Mouse (Mus musculus): ENCODE data around the gene Rgs13. TPM values are rescaled to one million over a fixed set of nuclear protein-coding genes. Genes with fewer than 3 reads are reported as not detected.

The Rgs13 gene
- polyA plus RNA-seq, 1 experiment from 2014 or later = not detected

DNA sequence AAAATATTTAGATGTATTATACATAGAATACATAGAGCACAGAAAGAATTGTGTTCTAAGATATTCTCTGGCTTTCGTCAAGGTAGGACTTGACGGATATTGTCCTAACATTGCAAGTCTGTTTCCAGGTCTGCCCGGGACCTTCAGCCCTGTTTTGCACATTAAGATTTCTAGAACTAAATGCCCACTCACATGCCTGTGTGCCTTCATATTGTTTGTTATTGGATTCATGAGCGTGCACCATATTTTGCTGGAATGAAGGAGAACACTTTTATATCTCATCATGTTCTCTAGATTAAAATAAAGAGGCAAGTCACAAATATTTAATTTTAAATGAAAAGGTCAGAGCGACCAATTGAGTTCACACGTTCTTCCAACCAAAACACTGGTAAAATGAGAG lies 2.4 kb downstream of the Rgs13 start:
- Histone ChIP-seq H3K27me3 (ENCODE audit: control insufficient read depth, insufficient read depth, low read length) (no peaks in the 10 kb centered on the region), H3K36me3 (ENCODE audit: control insufficient read depth, insufficient read depth, low read length) (no peaks in the 10 kb centered on the region), H3K9me3 (ENCODE audit: control insufficient read depth, low read length) (no peaks in the 10 kb centered on the region), H3K9ac (ENCODE audit: low read length) (no peak overlapping the region), H3K4me2 (ENCODE audit: low read length) (no peak overlapping the region), H3K4me3 (ENCODE audit: control insufficient read depth in 1 of 2, insufficient read depth in 1 of 2, low read depth in 1 of 2, low read length in 2 of 2) (no peak overlapping the region), H3K27ac (replicated peaks in 1 of 2; ENCODE audit: control insufficient read depth in 1 of 2, insufficient read depth in 1 of 2, low read depth in 2 of 2, low read length in 2 of 2) (no peak overlapping the region), H3K4me1 (ENCODE audit: control insufficient read depth in 2 of 2, insufficient read depth in 2 of 2, low read length in 2 of 2) (no peaks in the 10 kb centered on the region)
- 82% methylated on average over 6 of the region's 6 CpGs for WGBS
- ATAC-seq (ENCODE audit: insufficient number of reproducible peaks, insufficient read depth, low FRiP score, low read depth) = no peak

DNA sequence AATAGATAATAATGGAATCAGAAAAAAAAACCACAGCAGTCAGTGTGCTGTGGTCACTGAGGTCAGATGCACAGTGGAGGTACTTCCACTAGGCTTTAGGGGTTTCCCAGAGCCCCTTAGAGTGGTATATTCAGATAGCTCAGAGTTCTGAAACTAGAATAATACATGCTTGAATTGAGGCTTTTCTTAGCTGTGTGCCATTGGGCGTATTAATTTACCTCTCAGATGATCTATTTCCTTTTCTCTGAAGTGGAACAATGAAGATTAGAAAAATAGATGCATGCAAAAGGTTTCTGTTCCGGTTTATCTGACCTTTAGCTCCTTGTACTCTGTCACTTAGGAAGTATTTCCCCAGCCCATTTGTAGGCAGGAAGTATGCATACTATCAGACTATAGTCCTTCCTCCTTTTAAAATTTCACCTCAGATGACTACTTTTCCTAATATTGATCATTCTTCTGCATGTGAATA lies 3.6 kb downstream of the Rgs13 start:
- no peaks in the 10 kb centered on the region for H3K9me3 ChIP-seq (ENCODE audit: control insufficient read depth, low read length)
- no peak overlapping the region for H3K4me3 ChIP-seq (ENCODE audit: control insufficient read depth in 1 of 2, insufficient read depth in 1 of 2, low read depth in 1 of 2, low read length in 2 of 2)
- no peak overlapping the region for H3K9ac ChIP-seq (ENCODE audit: low read length)
- H3K27ac ChIP-seq (replicated peaks in 1 of 2; ENCODE audit: control insufficient read depth in 1 of 2, insufficient read depth in 1 of 2, low read depth in 2 of 2, low read length in 2 of 2) = no peak overlapping the region
- H3K27me3 ChIP-seq (ENCODE audit: control insufficient read depth, insufficient read depth, low read length) = no peaks in the 10 kb centered on the region
- WGBS = 58% methylated on average over 2 of the region's 2 CpGs
- H3K4me1 ChIP-seq (ENCODE audit: control insufficient read depth in 2 of 2, insufficient read depth in 2 of 2, low read length in 2 of 2) = no peaks in the 10 kb centered on the region
- no peak overlapping the region for H3K4me2 ChIP-seq (ENCODE audit: low read length)
- ATAC-seq (ENCODE audit: insufficient number of reproducible peaks, insufficient read depth, low FRiP score, low read depth) = no peak
- no peaks in the 10 kb centered on the region for H3K36me3 ChIP-seq (ENCODE audit: control insufficient read depth, insufficient read depth, low read length)

DNA sequence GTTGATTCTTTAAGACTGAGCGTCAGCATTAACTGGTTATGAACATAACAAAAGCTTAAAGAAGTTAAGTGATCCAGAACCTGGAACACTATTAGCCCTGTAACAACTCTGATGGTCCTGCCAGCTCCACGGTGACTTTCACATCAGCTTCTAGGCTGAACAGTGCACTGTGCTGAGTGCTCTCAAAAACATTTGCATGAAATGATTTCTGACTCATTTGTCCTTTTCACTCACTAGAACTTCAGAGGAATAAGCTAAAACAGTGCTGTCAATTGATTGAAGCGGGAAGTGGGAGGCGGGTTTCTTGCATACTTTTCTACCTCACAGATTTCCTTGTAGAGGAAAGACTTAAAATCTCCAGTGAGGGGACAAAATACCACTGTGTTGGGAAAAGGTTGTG lies 8.3 kb downstream of the Rgs13 start:
- no peaks in the 10 kb centered on the region for H3K36me3 ChIP-seq (ENCODE audit: control insufficient read depth, insufficient read depth, low read length)
- H3K4me3 ChIP-seq (ENCODE audit: control insufficient read depth in 1 of 2, insufficient read depth in 1 of 2, low read depth in 1 of 2, low read length in 2 of 2) = no peak overlapping the region

DNA sequence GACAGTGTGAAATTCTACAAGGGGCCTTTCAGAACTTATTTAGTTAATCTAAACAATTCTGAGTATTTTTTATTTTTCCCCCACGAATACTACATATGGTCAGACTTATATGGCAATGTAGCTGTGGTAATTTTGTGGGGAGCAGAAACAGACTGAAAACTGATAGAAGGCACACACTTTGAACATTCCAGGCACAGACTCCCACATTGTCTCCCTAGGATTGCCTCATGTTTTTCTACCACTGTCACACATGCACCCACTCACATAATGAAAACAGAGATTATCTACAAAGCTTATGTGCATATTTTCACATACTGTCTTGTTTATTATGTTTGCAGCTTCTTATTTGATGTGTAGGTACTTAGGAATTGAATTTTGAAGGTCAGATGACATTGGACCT lies 9.4 kb downstream of the Rgs13 start:
- no peak overlapping the region for H3K4me3 ChIP-seq (ENCODE audit: control insufficient read depth in 1 of 2, insufficient read depth in 1 of 2, low read depth in 1 of 2, low read length in 2 of 2)
- no peak overlapping the region for H3K27ac ChIP-seq (replicated peaks in 1 of 2; ENCODE audit: control insufficient read depth in 1 of 2, insufficient read depth in 1 of 2, low read depth in 2 of 2, low read length in 2 of 2)
- no peaks in the 10 kb centered on the region for H3K4me1 ChIP-seq (ENCODE audit: control insufficient read depth in 2 of 2, insufficient read depth in 2 of 2, low read length in 2 of 2)
- H3K4me2 ChIP-seq (ENCODE audit: low read length) = no peak overlapping the region
- H3K36me3 ChIP-seq (ENCODE audit: control insufficient read depth, insufficient read depth, low read length) = no peaks in the 10 kb centered on the region
- no peak for ATAC-seq (ENCODE audit: insufficient number of reproducible peaks, insufficient read depth, low FRiP score, low read depth)
- WGBS = 57% methylated on average over 1 of the region's 1 CpGs
- H3K27me3 ChIP-seq (ENCODE audit: control insufficient read depth, insufficient read depth, low read length) = no peaks in the 10 kb centered on the region
- no peaks in the 10 kb centered on the region for H3K9me3 ChIP-seq (ENCODE audit: control insufficient read depth, low read length)
- no peak overlapping the region for H3K9ac ChIP-seq (ENCODE audit: low read length)

More for the DNA sequence above, 8.3 kb downstream of the Rgs13 start:
- Histone ChIP-seq H3K27ac (replicated peaks in 1 of 2; ENCODE audit: control insufficient read depth in 1 of 2, insufficient read depth in 1 of 2, low read depth in 2 of 2, low read length in 2 of 2) (no peak overlapping the region), H3K9ac (ENCODE audit: low read length) (no peak overlapping the region), H3K9me3 (ENCODE audit: control insufficient read depth, low read length) (no peaks in the 10 kb centered on the region), H3K27me3 (ENCODE audit: control insufficient read depth, insufficient read depth, low read length) (no peaks in the 10 kb centered on the region), H3K4me2 (ENCODE audit: low read length) (no peak overlapping the region), H3K4me1 (ENCODE audit: control insufficient read depth in 2 of 2, insufficient read depth in 2 of 2, low read length in 2 of 2) (no peaks in the 10 kb centered on the region)
- ATAC-seq (ENCODE audit: insufficient number of reproducible peaks, insufficient read depth, low FRiP score, low read depth) = no peak
- 87% methylated on average over 4 of the region's 4 CpGs for WGBS

DNA sequence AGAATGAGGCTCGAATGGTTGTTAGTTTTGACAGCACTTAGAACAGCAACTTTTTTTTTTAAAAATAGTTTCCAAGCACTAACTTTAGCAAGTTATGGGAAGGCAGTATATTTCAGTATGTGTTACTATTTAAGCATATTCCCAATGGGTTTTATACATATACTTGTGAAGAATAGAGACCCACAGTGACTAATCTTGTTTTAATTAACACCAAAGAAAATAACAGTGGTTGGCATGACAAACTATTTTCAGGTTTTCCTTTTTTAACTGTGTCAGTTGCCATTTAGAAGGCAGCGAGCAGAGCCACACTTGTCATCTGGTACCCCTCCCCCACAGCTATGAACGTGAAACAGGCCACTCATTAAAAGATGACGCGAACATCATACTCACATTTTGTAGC lies 10.3 kb downstream of the Rgs13 start:
- 51% methylated on average over 5 of the region's 5 CpGs for WGBS
- no peak for ATAC-seq (ENCODE audit: insufficient number of reproducible peaks, insufficient read depth, low FRiP score, low read depth)
- Histone ChIP-seq H3K36me3 (ENCODE audit: control insufficient read depth, insufficient read depth, low read length) (no peaks in the 10 kb centered on the region), H3K4me2 (ENCODE audit: low read length) (no peak overlapping the region), H3K4me1 (ENCODE audit: control insufficient read depth in 2 of 2, insufficient read depth in 2 of 2, low read length in 2 of 2) (no peaks in the 10 kb centered on the region), H3K27ac (replicated peaks in 1 of 2; ENCODE audit: control insufficient read depth in 1 of 2, insufficient read depth in 1 of 2, low read depth in 2 of 2, low read length in 2 of 2) (no peak overlapping the region), H3K9ac (ENCODE audit: low read length) (no peak overlapping the region), H3K4me3 (ENCODE audit: control insufficient read depth in 1 of 2, insufficient read depth in 1 of 2, low read depth in 1 of 2, low read length in 2 of 2) (no peak overlapping the region), H3K27me3 (ENCODE audit: control insufficient read depth, insufficient read depth, low read length) (no peaks in the 10 kb centered on the region), H3K9me3 (ENCODE audit: control insufficient read depth, low read length) (no peaks in the 10 kb centered on the region)

DNA sequence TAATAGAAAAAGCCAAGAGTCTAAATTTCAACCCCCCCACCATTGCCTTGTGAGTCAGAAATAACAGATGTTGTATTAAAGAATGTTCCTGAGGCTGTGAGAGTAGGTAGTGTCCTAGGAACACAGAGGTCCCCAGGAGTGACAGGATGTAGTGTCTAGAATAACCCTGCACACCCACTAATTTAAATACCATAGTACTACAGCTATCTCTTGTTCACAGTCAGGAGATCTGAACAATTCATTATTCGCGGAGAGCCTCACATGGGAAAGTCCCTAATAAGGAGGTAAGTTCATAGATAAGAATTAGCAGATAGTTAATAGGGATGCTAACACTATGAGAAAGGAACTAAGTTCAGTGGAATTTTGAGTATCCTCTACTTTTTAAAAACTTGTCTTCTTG lies 10.9 kb downstream of the Rgs13 start:
- H3K4me1 ChIP-seq (ENCODE audit: control insufficient read depth in 2 of 2, insufficient read depth in 2 of 2, low read length in 2 of 2) = no peaks in the 10 kb centered on the region
- no peak overlapping the region for H3K4me3 ChIP-seq (ENCODE audit: control insufficient read depth in 1 of 2, insufficient read depth in 1 of 2, low read depth in 1 of 2, low read length in 2 of 2)
- ATAC-seq (ENCODE audit: insufficient number of reproducible peaks, insufficient read depth, low FRiP score, low read depth) = no peak
- no peaks in the 10 kb centered on the region for H3K9me3 ChIP-seq (ENCODE audit: control insufficient read depth, low read length)
- no peaks in the 10 kb centered on the region for H3K36me3 ChIP-seq (ENCODE audit: control insufficient read depth, insufficient read depth, low read length)
- no peak overlapping the region for H3K27ac ChIP-seq (replicated peaks in 1 of 2; ENCODE audit: control insufficient read depth in 1 of 2, insufficient read depth in 1 of 2, low read depth in 2 of 2, low read length in 2 of 2)
- 65% methylated on average over 2 of the region's 2 CpGs for WGBS
- no peak overlapping the region for H3K9ac ChIP-seq (ENCODE audit: low read length)
- no peak overlapping the region for H3K4me2 ChIP-seq (ENCODE audit: low read length)
- H3K27me3 ChIP-seq (ENCODE audit: control insufficient read depth, insufficient read depth, low read length) = no peaks in the 10 kb centered on the region

DNA sequence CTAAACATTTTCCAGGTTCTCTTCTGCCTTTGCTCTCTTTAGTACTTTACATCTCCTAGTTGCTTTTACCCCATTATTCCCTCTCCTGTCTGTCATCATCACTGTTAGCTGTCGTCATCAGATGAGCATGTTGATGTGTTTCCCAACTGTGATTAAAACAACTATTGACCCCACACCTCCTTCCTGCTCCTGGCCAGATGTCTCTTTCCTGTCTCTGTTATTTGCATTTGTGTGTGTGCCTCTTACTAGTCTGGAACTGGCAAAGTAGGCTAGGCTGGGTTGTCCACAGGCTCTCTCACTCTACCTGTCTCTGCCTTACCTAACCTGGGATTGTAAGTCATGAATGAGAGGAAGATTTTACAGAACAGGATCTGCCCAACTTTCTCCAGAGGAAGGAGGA lies 24.6 kb downstream of the Rgs13 start:
- H3K9me3 ChIP-seq (ENCODE audit: control insufficient read depth, low read length) = no peaks in the 10 kb centered on the region
- H3K27me3 ChIP-seq (ENCODE audit: control insufficient read depth, insufficient read depth, low read length) = no peaks in the 10 kb centered on the region
- H3K4me3 ChIP-seq (ENCODE audit: control insufficient read depth in 1 of 2, insufficient read depth in 1 of 2, low read depth in 1 of 2, low read length in 2 of 2) = no peak overlapping the region
- H3K9ac ChIP-seq (ENCODE audit: low read length) = no peak overlapping the region
- no peak for ATAC-seq (ENCODE audit: insufficient number of reproducible peaks, insufficient read depth, low FRiP score, low read depth)
- 29% methylated on average over 1 of the region's 1 CpGs for WGBS
- H3K27ac ChIP-seq (replicated peaks in 1 of 2; ENCODE audit: control insufficient read depth in 1 of 2, insufficient read depth in 1 of 2, low read depth in 2 of 2, low read length in 2 of 2) = no peak overlapping the region
- no peak overlapping the region for H3K4me2 ChIP-seq (ENCODE audit: low read length)
- no peaks in the 10 kb centered on the region for H3K4me1 ChIP-seq (ENCODE audit: control insufficient read depth in 2 of 2, insufficient read depth in 2 of 2, low read length in 2 of 2)
- no peaks in the 10 kb centered on the region for H3K36me3 ChIP-seq (ENCODE audit: control insufficient read depth, insufficient read depth, low read length)

DNA sequence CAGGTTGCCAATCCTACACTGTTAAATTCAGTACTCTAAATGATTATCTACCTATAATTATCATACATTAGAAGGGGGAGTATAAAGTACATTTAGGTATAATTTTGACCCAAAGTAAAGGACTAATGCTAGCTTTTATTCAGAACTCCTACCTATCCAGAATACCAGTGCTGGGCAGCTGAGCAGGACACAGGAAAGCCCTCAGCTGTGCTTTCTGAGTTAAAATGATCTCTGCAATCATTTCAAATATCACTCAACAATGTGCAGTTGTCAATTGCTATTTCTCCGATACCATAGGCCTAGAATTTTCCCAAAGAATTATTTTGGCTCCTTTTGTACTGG lies 25.0 kb downstream of the Rgs13 start:
- no peak for ATAC-seq (ENCODE audit: insufficient number of reproducible peaks, insufficient read depth, low FRiP score, low read depth)
- H3K27ac ChIP-seq (replicated peaks in 1 of 2; ENCODE audit: control insufficient read depth in 1 of 2, insufficient read depth in 1 of 2, low read depth in 2 of 2, low read length in 2 of 2) = no peak overlapping the region
- no peaks in the 10 kb centered on the region for H3K4me1 ChIP-seq (ENCODE audit: control insufficient read depth in 2 of 2, insufficient read depth in 2 of 2, low read length in 2 of 2)
- no peak overlapping the region for H3K4me3 ChIP-seq (ENCODE audit: control insufficient read depth in 1 of 2, insufficient read depth in 1 of 2, low read depth in 1 of 2, low read length in 2 of 2)
- H3K27me3 ChIP-seq (ENCODE audit: control insufficient read depth, insufficient read depth, low read length) = no peaks in the 10 kb centered on the region
- H3K9ac ChIP-seq (ENCODE audit: low read length) = no peak overlapping the region
- H3K9me3 ChIP-seq (ENCODE audit: control insufficient read depth, low read length) = no peaks in the 10 kb centered on the region
- H3K4me2 ChIP-seq (ENCODE audit: low read length) = no peak overlapping the region
- H3K36me3 ChIP-seq (ENCODE audit: control insufficient read depth, insufficient read depth, low read length) = no peaks in the 10 kb centered on the region
- WGBS = 73% methylated on average over 1 of the region's 1 CpGs
